Mouse (Mus musculus): ENCODE measurements around the gene C1qtnf1. TPM values are rescaled to one million over a fixed set of nuclear protein-coding genes. Genes with fewer than 3 reads are reported as not detected.

Gene C1qtnf1
- total RNA-seq, 2 experiments from 2014 or later, result not detected

GRCm38 (mm10) chr11:118430291-118430885 is 2.4 kb downstream of the C1qtnf1 start:
- ATAC-seq (replicated peaks; ENCODE audit: low FRiP score, poor library complexity, severe bottlenecking), result no peak

GRCm38 (mm10) chr11:118431100-118431948 is 3.3 kb downstream of the C1qtnf1 start:
- ATAC-seq (replicated peaks; ENCODE audit: low FRiP score, poor library complexity, severe bottlenecking), result no peak

- ATAC-seq (replicated peaks; ENCODE audit: low FRiP score, poor library complexity, severe bottlenecking), result no peak
Measured at GRCm38 (mm10) chr11:118433398-118433868, 5.4 kb downstream of the C1qtnf1 start.

GRCm38 (mm10) chr11:118434093-118434492 is 6.1 kb downstream of the C1qtnf1 start:
- ATAC-seq (replicated peaks; ENCODE audit: low FRiP score, poor library complexity, severe bottlenecking), result no peak

- ATAC-seq (replicated peaks; ENCODE audit: low FRiP score, poor library complexity, severe bottlenecking), result no peak
Measured at GRCm38 (mm10) chr11:118436471-118436935, 8.5 kb downstream of the C1qtnf1 start.

GRCm38 (mm10) chr11:118438665-118439414 is 10.8 kb downstream of the C1qtnf1 start:
- ATAC-seq (replicated peaks; ENCODE audit: low FRiP score, poor library complexity, severe bottlenecking), result no peak

- ATAC-seq (replicated peaks; ENCODE audit: low FRiP score, poor library complexity, severe bottlenecking), result no peak
Measured at GRCm38 (mm10) chr11:118442691-118443090, 14.7 kb downstream of the C1qtnf1 start.

- ATAC-seq (replicated peaks; ENCODE audit: low FRiP score, poor library complexity, severe bottlenecking), result no peak
Measured at GRCm38 (mm10) chr11:118443201-118443970, 15.4 kb downstream of the C1qtnf1 start.

GRCm38 (mm10) chr11:118445843-118446242 is 17.8 kb downstream of the C1qtnf1 start:
- ATAC-seq (replicated peaks; ENCODE audit: low FRiP score, poor library complexity, severe bottlenecking), result peak; percentile 67

- no peak for ATAC-seq (replicated peaks; ENCODE audit: low FRiP score, poor library complexity, severe bottlenecking)
Measured at GRCm38 (mm10) chr11:118447346-118447745, 19.3 kb downstream of the C1qtnf1 start.

- ATAC-seq (replicated peaks; ENCODE audit: low FRiP score, poor library complexity, severe bottlenecking), result no peak
Measured at GRCm38 (mm10) chr11:118448385-118448784, 20.4 kb downstream of the C1qtnf1 start.

GRCm38 (mm10) chr11:118451211-118451610 is 23.2 kb downstream of the C1qtnf1 start:
- ATAC-seq (replicated peaks; ENCODE audit: low FRiP score, poor library complexity, severe bottlenecking), result no peak

GRCm38 (mm10) chr11:118452955-118453354 is 25.0 kb downstream of the C1qtnf1 start:
- ATAC-seq (replicated peaks; ENCODE audit: low FRiP score, poor library complexity, severe bottlenecking), result no peak

GRCm38 (mm10) chr11:118453886-118454671 is 26.1 kb downstream of the C1qtnf1 start:
- ATAC-seq (replicated peaks; ENCODE audit: low FRiP score, poor library complexity, severe bottlenecking), result no peak

GRCm38 (mm10) chr11:118455788-118456187 is 27.8 kb downstream of the C1qtnf1 start:
- ATAC-seq (replicated peaks; ENCODE audit: low FRiP score, poor library complexity, severe bottlenecking), result no peak

GRCm38 (mm10) chr11:118456937-118457336 is 28.9 kb downstream of the C1qtnf1 start:
- ATAC-seq (replicated peaks; ENCODE audit: low FRiP score, poor library complexity, severe bottlenecking), result no peak

GRCm38 (mm10) chr11:118459051-118459450 is 31.0 kb downstream of the C1qtnf1 start:
- ATAC-seq (replicated peaks; ENCODE audit: low FRiP score, poor library complexity, severe bottlenecking), result no peak

GRCm38 (mm10) chr11:118459536-118459935 is 31.5 kb downstream of the C1qtnf1 start:
- ATAC-seq (replicated peaks; ENCODE audit: low FRiP score, poor library complexity, severe bottlenecking), result no peak

- ATAC-seq (replicated peaks; ENCODE audit: low FRiP score, poor library complexity, severe bottlenecking), result no peak
Measured at GRCm38 (mm10) chr11:118460280-118460679, 32.3 kb downstream of the C1qtnf1 start.
